Mouse (Mus musculus): ENCODE data around the gene Slc16a11. TPM values are rescaled to one million over a fixed set of nuclear protein-coding genes. Genes with fewer than 3 reads are reported as not detected.

Gene Slc16a11
- polyA plus RNA-seq, 1 experiment, result 145 TPM

- no peaks in the 10 kb centered on the region for H3K79me2 ChIP-seq (ENCODE audit: control insufficient read depth, insufficient read depth)
- no peak overlapping the region for H3K4me3 ChIP-seq (ENCODE audit: insufficient read depth, poor library complexity, severe bottlenecking)
- no peaks in the 10 kb centered on the region for H3K36me3 ChIP-seq (ENCODE audit: control insufficient read depth, insufficient read depth)
- no peak overlapping the region for H3ac ChIP-seq (ENCODE audit: control insufficient read depth, insufficient read length, low read depth)
- no peaks in the 10 kb centered on the region for H3K79me3 ChIP-seq (ENCODE audit: low read depth)
- TF ChIP-seq CTCF (IDR thresholded peaks at IDR 0.05; ENCODE audit: control insufficient read depth, insufficient read depth, insufficient read length), result peak; percentile 9
- TF ChIP-seq MAX (IDR thresholded peaks at IDR 0.05), result no peak
- no peaks in the 10 kb centered on the region for H3K27me3 ChIP-seq (ENCODE audit: control insufficient read depth, insufficient read depth, insufficient read length)
Observed at GRCm38 (mm10) chr11:70171847-70172246, 40.7 kb upstream of the Slc16a11 start.

GRCm38 (mm10) chr11:70172298-70172697 lies 40.3 kb upstream of the Slc16a11 start:
- no peak for TF ChIP-seq CEBPB (IDR thresholded peaks at IDR 0.05; ENCODE audit: low read depth)
- TF ChIP-seq MYOD1 (IDR thresholded peaks at IDR 0.05; ENCODE audit: control insufficient read depth, insufficient read length, low read depth), result no peak
- no peak for TF ChIP-seq FOSL1 (IDR thresholded peaks at IDR 0.05; ENCODE audit: insufficient read depth, low read length, poor library complexity, severe bottlenecking)
- no peak for TF ChIP-seq USF1 (IDR thresholded peaks at IDR 0.05; ENCODE audit: low read depth)
- no peak overlapping the region for H3K4me3 ChIP-seq (ENCODE audit: insufficient read depth, poor library complexity, severe bottlenecking)
- no peaks in the 10 kb centered on the region for H3K79me3 ChIP-seq (ENCODE audit: low read depth)
- H3K36me3 ChIP-seq (ENCODE audit: control insufficient read depth, insufficient read depth), result no peaks in the 10 kb centered on the region
- H3ac ChIP-seq (ENCODE audit: control insufficient read depth, insufficient read length, low read depth), result no peak overlapping the region
- H3K27me3 ChIP-seq (ENCODE audit: control insufficient read depth, insufficient read depth, insufficient read length), result no peaks in the 10 kb centered on the region
- no peaks in the 10 kb centered on the region for H3K79me2 ChIP-seq (ENCODE audit: control insufficient read depth, insufficient read depth)

GRCm38 (mm10) chr11:70174491-70174890 lies 38.1 kb upstream of the Slc16a11 start:
- TF ChIP-seq MYOD1 (IDR thresholded peaks at IDR 0.05; ENCODE audit: control insufficient read depth, insufficient read length, low read depth) (no peak), MYOG (IDR thresholded peaks at IDR 0.05; ENCODE audit: control insufficient read depth, extremely low read depth, insufficient read length) (no peak), USF1 (IDR thresholded peaks at IDR 0.05; ENCODE audit: low read depth) (no peak), FOSL1 (IDR thresholded peaks at IDR 0.05; ENCODE audit: insufficient read depth, low read length, poor library complexity, severe bottlenecking) (no peak), MAX (IDR thresholded peaks at IDR 0.05) (no peak)
- no peaks in the 10 kb centered on the region for H3K79me3 ChIP-seq (ENCODE audit: low read depth)
- no peaks in the 10 kb centered on the region for H3K36me3 ChIP-seq (ENCODE audit: control insufficient read depth, insufficient read depth)
- H3ac ChIP-seq (ENCODE audit: control insufficient read depth, insufficient read length, low read depth), result no peak overlapping the region
- H3K4me3 ChIP-seq (ENCODE audit: insufficient read depth, poor library complexity, severe bottlenecking), result no peak overlapping the region
- no peaks in the 10 kb centered on the region for H3K79me2 ChIP-seq (ENCODE audit: control insufficient read depth, insufficient read depth)
- H3K27me3 ChIP-seq (ENCODE audit: control insufficient read depth, insufficient read depth, insufficient read length), result no peaks in the 10 kb centered on the region

GRCm38 (mm10) chr11:70177647-70178046 lies 34.9 kb upstream of the Slc16a11 start:
- Histone ChIP-seq H3K4me3 (ENCODE audit: insufficient read depth, poor library complexity, severe bottlenecking) (no peak overlapping the region), H3ac (ENCODE audit: control insufficient read depth, insufficient read length, low read depth) (no peak overlapping the region), H3K36me3 (ENCODE audit: control insufficient read depth, insufficient read depth) (no peaks in the 10 kb centered on the region), H3K27me3 (ENCODE audit: control insufficient read depth, insufficient read depth, insufficient read length) (no peaks in the 10 kb centered on the region), H3K79me2 (ENCODE audit: control insufficient read depth, insufficient read depth) (no peaks in the 10 kb centered on the region), H3K79me3 (ENCODE audit: low read depth) (no peaks in the 10 kb centered on the region)
- TF ChIP-seq USF1 (IDR thresholded peaks at IDR 0.05; ENCODE audit: low read depth), result no peak
- TF ChIP-seq FOSL1 (IDR thresholded peaks at IDR 0.05; ENCODE audit: insufficient read depth, low read length, poor library complexity, severe bottlenecking), result no peak
- TF ChIP-seq MYOD1 (IDR thresholded peaks at IDR 0.05; ENCODE audit: control insufficient read depth, insufficient read length, low read depth), result no peak
- TF ChIP-seq MYOG (IDR thresholded peaks at IDR 0.05; ENCODE audit: control insufficient read depth, extremely low read depth, insufficient read length), result no peak
- TF ChIP-seq CEBPB (IDR thresholded peaks at IDR 0.05; ENCODE audit: low read depth), result no peak
- TF ChIP-seq CTCF (IDR thresholded peaks at IDR 0.05; ENCODE audit: control insufficient read depth, insufficient read depth, insufficient read length), result no peak
- no peak for TF ChIP-seq MAX (IDR thresholded peaks at IDR 0.05)

- no peaks in the 10 kb centered on the region for H3K27me3 ChIP-seq (ENCODE audit: control insufficient read depth, insufficient read depth, insufficient read length)
- H3K36me3 ChIP-seq (ENCODE audit: control insufficient read depth, insufficient read depth), result no peaks in the 10 kb centered on the region
- TF ChIP-seq CTCF (IDR thresholded peaks at IDR 0.05; ENCODE audit: control insufficient read depth, insufficient read depth, insufficient read length) (no peak), MYOG (IDR thresholded peaks at IDR 0.05; ENCODE audit: control insufficient read depth, extremely low read depth, insufficient read length) (no peak), CEBPB (IDR thresholded peaks at IDR 0.05; ENCODE audit: low read depth) (no peak), MAX (IDR thresholded peaks at IDR 0.05) (no peak), FOSL1 (IDR thresholded peaks at IDR 0.05; ENCODE audit: insufficient read depth, low read length, poor library complexity, severe bottlenecking) (no peak), USF1 (IDR thresholded peaks at IDR 0.05; ENCODE audit: low read depth) (no peak), MYOD1 (IDR thresholded peaks at IDR 0.05; ENCODE audit: control insufficient read depth, insufficient read length, low read depth) (no peak)
- H3K79me3 ChIP-seq (ENCODE audit: low read depth), result no peaks in the 10 kb centered on the region
- no peak overlapping the region for H3K4me3 ChIP-seq (ENCODE audit: insufficient read depth, poor library complexity, severe bottlenecking)
- no peak overlapping the region for H3ac ChIP-seq (ENCODE audit: control insufficient read depth, insufficient read length, low read depth)
- no peaks in the 10 kb centered on the region for H3K79me2 ChIP-seq (ENCODE audit: control insufficient read depth, insufficient read depth)
Observed at GRCm38 (mm10) chr11:70178311-70178710, 34.2 kb upstream of the Slc16a11 start.

- H3K4me3 ChIP-seq (ENCODE audit: insufficient read depth, poor library complexity, severe bottlenecking), result no peak overlapping the region
- H3K27me3 ChIP-seq (ENCODE audit: control insufficient read depth, insufficient read depth, insufficient read length), result no peaks in the 10 kb centered on the region
- H3ac ChIP-seq (ENCODE audit: control insufficient read depth, insufficient read length, low read depth), result no peak overlapping the region
- H3K36me3 ChIP-seq (ENCODE audit: control insufficient read depth, insufficient read depth), result no peaks in the 10 kb centered on the region
- TF ChIP-seq USF1 (IDR thresholded peaks at IDR 0.05; ENCODE audit: low read depth) (no peak), MYOG (IDR thresholded peaks at IDR 0.05; ENCODE audit: control insufficient read depth, extremely low read depth, insufficient read length) (no peak)
- H3K79me3 ChIP-seq (ENCODE audit: low read depth), result no peaks in the 10 kb centered on the region
- H3K79me2 ChIP-seq (ENCODE audit: control insufficient read depth, insufficient read depth), result no peaks in the 10 kb centered on the region
Observed at GRCm38 (mm10) chr11:70178756-70179155, 33.8 kb upstream of the Slc16a11 start.
